Mouse (Mus musculus): ENCODE measurements around the gene Psen2. TPM values are rescaled to one million over a fixed set of nuclear protein-coding genes. Genes with fewer than 3 reads are reported as not detected.

Psen2 gene
- 6.8 and 7.7 TPM in 2 replicates for polyA plus RNA-seq (2016; fragmentation: Nextera tagmentation; extraction: Ambion mirVana)

GRCm38 (mm10) chr1:180263364-180263997, at the start of gene Psen2:
Psen2 (minus strand) TSS chr1:180263438.
- no peak within 1 kb of the TSS for H3K4me3 ChIP-seq
- 23% methylated on average over 7 of the region's 7 CpGs for WGBS

GRCm38 (mm10) chr1:180312792-180313311, 49.6 kb upstream of the Psen2 start:
- Histone ChIP-seq H3K4me2 (replicated peaks) (peak overlapping the region; percentile 65), H3K4me1 (peaks cover 23% of the 10 kb centered on the region), H3K4me3 (no peak overlapping the region), H3K9me3 (no peaks in the 10 kb centered on the region), H3K9ac (replicated peaks) (no peak overlapping the region), H3K27ac (replicated peaks) (peak overlapping the region; percentile 68), H3K27me3 (0 out of 2 replicates have a peak, but pooled peaks cover 4% of the 10 kb centered on the region), H3K36me3 (no peaks in the 10 kb centered on the region)
- peak; percentile 69 for ATAC-seq (ENCODE audit: low FRiP score, low read depth)
- 29% methylated on average over 6 of the region's 6 CpGs for WGBS

More at GRCm38 (mm10) chr1:180263364-180263997, at the start of gene Psen2:
- 0 out of 2 replicates have a peak, but pooled peaks cover 7% of the 10 kb centered on the region for H3K4me1 ChIP-seq
- ATAC-seq (ENCODE audit: low FRiP score, low read depth), result no peak
- H3K27ac ChIP-seq (replicated peaks), result no peak within 1 kb of the TSS
- H3K4me2 ChIP-seq (replicated peaks), result no peak within 1 kb of the TSS
- peaks cover 33% of the 10 kb centered on the region for H3K27me3 ChIP-seq
- no peaks in the 10 kb centered on the region for H3K9me3 ChIP-seq
- H3K36me3 ChIP-seq, result no peaks in the 10 kb centered on the region
- no peak within 1 kb of the TSS for H3K9ac ChIP-seq (replicated peaks)

GRCm38 (mm10) chr1:180312286-180312685, 49.0 kb upstream of the Psen2 start:
- 65% methylated on average over 6 of the region's 6 CpGs for WGBS
- Histone ChIP-seq H3K4me2 (replicated peaks) (no peak overlapping the region), H3K9me3 (no peaks in the 10 kb centered on the region), H3K9ac (replicated peaks) (no peak overlapping the region), H3K27me3 (0 out of 2 replicates have a peak, but pooled peaks cover 4% of the 10 kb centered on the region), H3K27ac (replicated peaks) (peak overlapping the region; percentile 68; the same call in 1 of the 2 replicates), H3K4me3 (no peak overlapping the region), H3K4me1 (peaks cover 23% of the 10 kb centered on the region), H3K36me3 (no peaks in the 10 kb centered on the region)
- ATAC-seq (ENCODE audit: low FRiP score, low read depth), result no peak

GRCm38 (mm10) chr1:180308897-180309296, 45.7 kb upstream of the Psen2 start:
- no peak overlapping the region for H3K4me3 ChIP-seq
- H3K27me3 ChIP-seq, result 0 out of 2 replicates have a peak, but pooled peaks cover 4% of the 10 kb centered on the region
- H3K9ac ChIP-seq (replicated peaks), result no peak overlapping the region
- no peak overlapping the region for H3K4me2 ChIP-seq (replicated peaks)
- peaks cover 19% of the 10 kb centered on the region for H3K4me1 ChIP-seq
- no peaks in the 10 kb centered on the region for H3K9me3 ChIP-seq
- H3K27ac ChIP-seq (replicated peaks), result no peak overlapping the region
- no peak for ATAC-seq (ENCODE audit: low FRiP score, low read depth)
- no peaks in the 10 kb centered on the region for H3K36me3 ChIP-seq
- 75% methylated on average over 4 of the region's 4 CpGs for WGBS

- H3K9me3 ChIP-seq, result no peaks in the 10 kb centered on the region
- H3K27ac ChIP-seq (replicated peaks), result no peak overlapping the region
- no peak for ATAC-seq (ENCODE audit: low FRiP score, low read depth)
- no peaks in the 10 kb centered on the region for H3K36me3 ChIP-seq
- no peak overlapping the region for H3K4me3 ChIP-seq
- no peak overlapping the region for H3K4me2 ChIP-seq (replicated peaks)
- no peak overlapping the region for H3K9ac ChIP-seq (replicated peaks)
- 0 out of 2 replicates have a peak, but pooled peaks cover 6% of the 10 kb centered on the region for H3K27me3 ChIP-seq
- WGBS, result 81% methylated on average over 2 of the region's 2 CpGs
- peaks cover 12% of the 10 kb centered on the region for H3K4me1 ChIP-seq
Observed at GRCm38 (mm10) chr1:180307661-180308060, 44.4 kb upstream of the Psen2 start.

- Histone ChIP-seq H3K9ac (replicated peaks) (no peak overlapping the region), H3K4me1 (peaks cover 6% of the 10 kb centered on the region; the same call in 1 of the 2 replicates), H3K4me3 (no peak overlapping the region), H3K27ac (replicated peaks) (no peak overlapping the region), H3K36me3 (no peaks in the 10 kb centered on the region), H3K27me3 (0 out of 2 replicates have a peak, but pooled peaks cover 14% of the 10 kb centered on the region), H3K4me2 (replicated peaks) (no peak overlapping the region), H3K9me3 (no peaks in the 10 kb centered on the region)
- WGBS, result 85% methylated on average over 9 of the region's 9 CpGs
- no peak for ATAC-seq (ENCODE audit: low FRiP score, low read depth)
Observed at GRCm38 (mm10) chr1:180306889-180307288, 43.7 kb upstream of the Psen2 start.

- no peak overlapping the region for H3K4me2 ChIP-seq (replicated peaks)
- 0 out of 2 replicates have a peak, but pooled peaks cover 12% of the 10 kb centered on the region for H3K27me3 ChIP-seq
- no peak overlapping the region for H3K9ac ChIP-seq (replicated peaks)
- no peak overlapping the region for H3K27ac ChIP-seq (replicated peaks)
- peaks cover 6% of the 10 kb centered on the region; the same call in 1 of the 2 replicates for H3K4me1 ChIP-seq
- H3K4me3 ChIP-seq, result no peak overlapping the region
- 53% methylated on average over 5 of the region's 5 CpGs for WGBS
- no peaks in the 10 kb centered on the region for H3K36me3 ChIP-seq
- no peak for ATAC-seq (ENCODE audit: low FRiP score, low read depth)
- no peaks in the 10 kb centered on the region for H3K9me3 ChIP-seq
Observed at GRCm38 (mm10) chr1:180303600-180303999, 40.4 kb upstream of the Psen2 start.

GRCm38 (mm10) chr1:180302253-180303120, 39.2 kb upstream of the Psen2 start:
- 65% methylated on average over 12 of the region's 12 CpGs for WGBS
- H3K27ac ChIP-seq (replicated peaks), result no peak overlapping the region; the same call in 1 of the 2 replicates
- no peak overlapping the region for H3K4me3 ChIP-seq

GRCm38 (mm10) chr1:180300997-180301396, 37.8 kb upstream of the Psen2 start:
- Histone ChIP-seq H3K4me3 (no peak overlapping the region), H3K9ac (replicated peaks) (no peak overlapping the region), H3K27me3 (0 out of 2 replicates have a peak, but pooled peaks cover 12% of the 10 kb centered on the region), H3K9me3 (no peaks in the 10 kb centered on the region), H3K27ac (replicated peaks) (no peak overlapping the region), H3K4me2 (replicated peaks) (no peak overlapping the region), H3K36me3 (no peaks in the 10 kb centered on the region), H3K4me1 (peaks cover 6% of the 10 kb centered on the region; the same call in 1 of the 2 replicates)
- no peak for ATAC-seq (ENCODE audit: low FRiP score, low read depth)
- WGBS, result 49% methylated on average over 4 of the region's 4 CpGs

More at GRCm38 (mm10) chr1:180302253-180303120, 39.2 kb upstream of the Psen2 start:
- H3K4me1 ChIP-seq, result peaks cover 6% of the 10 kb centered on the region; the same call in 1 of the 2 replicates
- no peaks in the 10 kb centered on the region for H3K9me3 ChIP-seq
- H3K9ac ChIP-seq (replicated peaks), result no peak overlapping the region
- no peaks in the 10 kb centered on the region for H3K36me3 ChIP-seq
- ATAC-seq (ENCODE audit: low FRiP score, low read depth), result no peak
- H3K27me3 ChIP-seq, result 0 out of 2 replicates have a peak, but pooled peaks cover 12% of the 10 kb centered on the region
- H3K4me2 ChIP-seq (replicated peaks), result no peak overlapping the region

- Histone ChIP-seq H3K27me3 (0 out of 2 replicates have a peak, but pooled peaks cover 12% of the 10 kb centered on the region), H3K4me1 (peaks cover 6% of the 10 kb centered on the region; the same call in 1 of the 2 replicates), H3K27ac (replicated peaks) (no peak overlapping the region), H3K9me3 (no peaks in the 10 kb centered on the region), H3K4me2 (replicated peaks) (no peak overlapping the region), H3K4me3 (no peak overlapping the region), H3K36me3 (no peaks in the 10 kb centered on the region), H3K9ac (replicated peaks) (no peak overlapping the region)
- 90% methylated on average over 4 of the region's 4 CpGs for WGBS
- ATAC-seq (ENCODE audit: low FRiP score, low read depth), result no peak
Observed at GRCm38 (mm10) chr1:180300292-180300691, 37.1 kb upstream of the Psen2 start.

- H3K27me3 ChIP-seq, result 0 out of 2 replicates have a peak, but pooled peaks cover 12% of the 10 kb centered on the region
- H3K4me2 ChIP-seq (replicated peaks), result no peak overlapping the region
- no peaks in the 10 kb centered on the region for H3K9me3 ChIP-seq
- no peak for ATAC-seq (ENCODE audit: low FRiP score, low read depth)
- WGBS, result 90% methylated on average over 4 of the region's 4 CpGs
- peaks cover 6% of the 10 kb centered on the region; the same call in 1 of the 2 replicates for H3K4me1 ChIP-seq
- no peak overlapping the region for H3K27ac ChIP-seq (replicated peaks)
- H3K4me3 ChIP-seq, result no peak overlapping the region
- no peaks in the 10 kb centered on the region for H3K36me3 ChIP-seq
- no peak overlapping the region for H3K9ac ChIP-seq (replicated peaks)
Observed at GRCm38 (mm10) chr1:180299697-180300096, 36.5 kb upstream of the Psen2 start.

Measured in midbrain, embryonic 12.5 days (tissue).